Mouse (Mus musculus) B cell, adult 67 days (primary cell): ENCODE data around the gene Ankrd63. TPM values are rescaled to one million over a fixed set of nuclear protein-coding genes. Genes with fewer than 3 reads are reported as not detected.

Experiments used
- total RNA-seq, 2 experiments: library from RNA; stranded (reverse); gene quantifications; 4 replicates each; pipeline ENCODE4 v1.2.4; 2023

Gene Ankrd63
- total RNA-seq: under 1 TPM; 0.47 to 0.96 TPM

DNA sequence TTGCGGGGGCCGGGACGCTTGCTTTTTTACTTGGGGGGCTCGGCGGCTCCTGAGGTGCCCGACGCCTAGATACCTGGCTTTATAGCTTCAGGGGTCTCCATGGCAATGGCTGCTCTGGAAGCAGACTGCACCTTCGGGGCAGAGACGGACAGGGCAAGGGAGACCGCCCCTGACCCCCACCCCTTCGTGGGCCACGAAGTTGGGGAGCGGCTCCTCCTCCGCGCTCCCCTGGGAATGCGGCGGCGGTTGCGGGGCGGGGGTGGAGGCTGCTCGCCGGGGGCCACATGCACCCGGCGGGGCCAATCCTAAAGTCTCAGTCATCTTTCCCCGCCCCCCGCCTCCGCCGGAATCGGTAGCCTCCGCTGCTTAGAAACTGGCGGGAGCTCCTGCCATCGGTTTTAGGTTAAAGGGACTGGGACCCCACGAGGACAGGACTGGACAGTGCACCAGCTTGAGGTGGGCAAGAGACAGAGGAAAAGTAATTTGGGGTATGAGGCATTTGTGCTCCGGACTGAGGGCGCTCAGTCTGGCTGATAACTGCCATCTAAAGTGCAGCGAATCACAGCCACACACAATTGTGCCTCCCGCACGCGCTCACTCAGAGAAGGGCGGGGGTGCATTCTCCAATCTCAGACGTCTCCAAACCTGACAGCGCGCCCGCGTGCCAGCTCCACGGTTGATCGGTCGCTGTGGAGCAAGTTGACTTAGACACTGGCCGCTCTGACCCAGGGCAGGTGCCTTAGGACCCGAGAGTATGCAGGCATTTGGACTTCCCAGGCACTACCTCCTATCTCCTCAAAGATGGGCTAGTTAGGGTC lies at the start of gene Ankrd63:
Ankrd63 (minus strand) TSS at position 51 of the 818 bp plus-strand sequence.

GRCm38 (mm10) chr2:118745232-118745884 lies 41.6 kb upstream of the Ankrd63 start, which contains the start of gene Inafm2:
Gene Inafm2, plus strand, starts transcription at chr2:118745758.

DNA sequence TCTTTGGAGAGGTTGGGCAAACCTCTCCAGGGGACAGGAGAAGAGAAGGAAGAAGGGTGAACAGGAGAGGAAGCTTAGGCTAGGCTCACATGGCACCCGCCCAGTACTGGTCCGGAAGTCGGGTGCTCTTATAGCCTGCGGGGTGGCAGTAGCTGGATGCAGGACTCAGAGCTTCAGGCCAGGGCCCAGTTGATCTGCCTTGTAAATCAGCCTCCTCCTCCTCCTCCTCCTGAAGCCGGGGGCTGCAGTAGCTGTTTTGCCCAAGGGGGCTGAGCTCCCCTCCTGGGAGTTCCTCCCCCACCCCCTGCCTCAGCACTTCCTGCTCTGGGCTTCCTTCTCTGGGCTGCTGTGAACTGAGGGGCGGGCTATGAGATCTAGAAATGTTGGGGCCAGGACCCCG lies 24.6 kb upstream of the Ankrd63 start, which contains the start of gene Plcb2:
Plcb2 (minus strand) TSS at position 102 of the 400 bp plus-strand sequence.

DNA sequence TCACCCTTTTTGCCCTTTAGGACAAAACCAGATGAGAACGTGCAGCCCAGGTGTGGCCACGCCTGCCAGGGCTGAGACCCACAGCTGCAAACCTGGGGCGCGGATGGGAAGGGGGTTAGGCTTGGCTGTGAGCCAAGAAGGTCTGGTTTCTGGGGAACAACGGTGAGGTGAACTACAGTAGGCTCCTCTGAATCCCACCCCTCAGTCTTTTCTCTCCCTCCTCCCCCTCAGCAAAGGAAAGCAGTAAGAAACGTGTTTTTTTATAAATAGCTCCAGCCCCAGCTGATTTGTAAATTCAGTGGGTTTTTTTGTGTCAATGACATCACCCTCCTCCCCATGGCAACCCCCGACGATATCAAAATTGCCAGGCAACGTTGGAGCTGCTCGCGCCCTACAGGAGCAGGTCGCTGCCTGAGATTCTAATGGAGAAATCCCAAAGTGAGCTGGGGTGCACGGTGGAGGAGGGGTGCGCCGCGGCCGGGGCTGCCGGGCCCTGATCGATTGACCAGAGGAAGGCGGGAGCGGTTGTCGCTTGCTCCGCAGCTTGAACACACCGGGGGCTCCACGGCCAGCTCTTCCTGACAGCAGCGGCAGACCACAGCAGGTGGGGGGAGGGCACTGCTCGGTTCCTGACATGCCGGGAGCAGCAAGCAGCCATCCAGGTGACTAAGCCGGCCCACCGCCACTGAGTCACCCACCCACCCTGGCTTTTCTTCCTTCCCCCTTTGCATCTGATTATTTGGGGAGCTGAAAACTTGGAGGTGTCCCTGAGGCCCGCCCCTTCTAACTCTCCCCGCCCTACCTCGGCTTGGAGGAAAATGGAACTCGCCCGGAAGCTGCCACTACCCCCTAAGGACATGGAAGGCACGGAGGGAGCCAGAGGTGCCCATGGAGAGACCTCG lies 40.6 kb downstream of the Ankrd63 start, which contains the start of gene Pak6:
Pak6 (plus strand) TSS at position 402 of the 902 bp plus-strand sequence.

Other genes starting within 250 kb of the Ankrd63 start
- gene Srp14, start 224.3 kb downstream of the Ankrd63 start, total RNA-seq: 100 to 1,000 TPM; 127 to 130 TPM
- 10 to 100 TPM; 79.6 to 86.7 TPM for gene Bmf, start 154.3 kb downstream of the Ankrd63 start, total RNA-seq
- 1 to 10 TPM; 3.6 to 5.7 TPM for gene Bub1b, start 105.8 kb downstream of the Ankrd63 start, total RNA-seq
- gene Pak6, start 40.7 kb downstream of the Ankrd63 start, total RNA-seq: 1 to 10 TPM in 1 of 2 experiments, not detected in 1; 3.3 TPM
- gene Plcb2, start 24.5 kb upstream of the Ankrd63 start, total RNA-seq: 100 to 1,000 TPM; 109 to 137 TPM
- gene Inafm2, start 41.8 kb upstream of the Ankrd63 start, total RNA-seq: 10 to 100 TPM; 23.3 TPM
- gene Ccdc9b, start 58.7 kb upstream of the Ankrd63 start, total RNA-seq: not detected
- gene Phgr1, start 68.8 kb upstream of the Ankrd63 start, total RNA-seq: not detected
- gene Disp2, start 75.8 kb upstream of the Ankrd63 start, total RNA-seq: not detected
- gene Knstrn, start 110.0 kb upstream of the Ankrd63 start, total RNA-seq: 10 to 100 TPM in 1 of 2 experiments, 1 to 10 TPM in 1; 7.4 to 10.0 TPM
- 10 to 100 TPM; 84.9 to 99.0 TPM for gene Ivd, start 158.0 kb upstream of the Ankrd63 start, total RNA-seq
- 10 to 100 TPM; 58.6 to 62.4 TPM for gene Bahd1, start 196.4 kb upstream of the Ankrd63 start, total RNA-seq
- 1 to 10 TPM; 4.6 to 7.1 TPM for gene Chst14, start 222.5 kb upstream of the Ankrd63 start, total RNA-seq